Comparison of ENCODE assay signal across 8 mouse cellular contexts in genomic region chr13:24279762-24280438, GRCm38 (mm10). TPM values are rescaled to one million over a fixed set of nuclear protein-coding genes. Genes with fewer than 3 reads are reported as not detected.
DNase-seq lines count a peak whose midpoint lies in the region; ATAC-seq lines count a peak whose summit lies in the region.

No protein-coding gene starts in this region.

- H3K9ac ChIP-seq in heart, embryonic 14.5 days (ENCODE audit: low read length) = peak overlapping the region; percentile 71
- H3K9ac ChIP-seq in midbrain, embryonic 14.5 days (replicated peaks; ENCODE audit: low read length) = peak overlapping the region; percentile 88

- H3K4me2 ChIP-seq in heart, embryonic 14.5 days (ENCODE audit: low read length) = peak overlapping the region; percentile 99
- H3K4me2 ChIP-seq in midbrain, embryonic 14.5 days (ENCODE audit: low read length) = peak overlapping the region; percentile 93

- no peaks in the 10 kb centered on the region for H3K9me3 ChIP-seq in heart, embryonic 10.5 days
- H3K9me3 ChIP-seq in heart, embryonic 14.5 days (ENCODE audit: control insufficient read depth, low read length) = no peaks in the 10 kb centered on the region
- H3K9me3 ChIP-seq in midbrain, embryonic 14.5 days (ENCODE audit: control insufficient read depth, low read length) = no peaks in the 10 kb centered on the region

- ATAC-seq in heart, embryonic 14.5 days (ENCODE audit: insufficient number of reproducible peaks, insufficient read depth, low FRiP score, low read depth) = no peak
- ATAC-seq in midbrain, embryonic 14.5 days (ENCODE audit: low FRiP score, low TSS enrichment) = no peak; the same call in 1 of the 2 replicates

- DNase-seq in heart, embryonic 10.5 days (ENCODE audit: low spot score) = no peak
- DNase-seq in heart, adult 8-10 months (ENCODE audit: low spot score) = no peak
- DNase-seq in cerebellum, adult 9-11 months = peak; percentile 61
- peak; percentile 66 to 83 for DNase-seq in kidney, postnatal 36 days
- peak; percentile 39 for DNase-seq in midbrain, embryonic 14.5 days
- no peak for DNase-seq in frontal cortex, adult 2 months (ENCODE audit: extremely low spot score in 1 of 2, low spot score in 1 of 2)
- no peak for DNase-seq in urinary bladder, postnatal 4 days (ENCODE audit: low spot score in 2 of 2)

- H3K4me1 ChIP-seq in heart, embryonic 10.5 days = peaks cover 17% of the 10 kb centered on the region
- H3K4me1 ChIP-seq in heart, embryonic 14.5 days (ENCODE audit: control insufficient read depth in 2 of 2, insufficient read depth in 2 of 2, low read length in 2 of 2) = peaks cover 0 to 7% of the 10 kb centered on the region in 2 experiments; a peak in 2 of 4 replicates
- H3K4me1 ChIP-seq in midbrain, embryonic 14.5 days (ENCODE audit: control insufficient read depth, insufficient read depth, low read length) = peaks cover 15% of the 10 kb centered on the region

- H3K4me3 ChIP-seq in heart, embryonic 10.5 days = peak overlapping the region; percentile 83
- H3K4me3 ChIP-seq in heart, embryonic 14.5 days (ENCODE audit: control insufficient read depth in 1 of 2, insufficient read depth in 1 of 2, low read depth in 1 of 2, low read length in 2 of 2) = peak overlapping the region; percentile 65 to 77
- peak overlapping the region; percentile 73 for H3K4me3 ChIP-seq in midbrain, embryonic 14.5 days (replicated peaks; ENCODE audit: low read depth, low read length)

- H3K27me3 ChIP-seq in heart, embryonic 10.5 days (ENCODE audit: insufficient read depth, poor library complexity, severe bottlenecking) = peaks cover 41% of the 10 kb centered on the region
- H3K27me3 ChIP-seq in heart, embryonic 14.5 days (ENCODE audit: control insufficient read depth, insufficient read depth, low read length) = peaks cover 16% of the 10 kb centered on the region
- H3K27me3 ChIP-seq in midbrain, embryonic 14.5 days (ENCODE audit: control insufficient read depth, insufficient read depth, low read length) = peaks cover 3% of the 10 kb centered on the region; the same call in 1 of the 2 replicates

- peak overlapping the region; percentile 90 for H3K27ac ChIP-seq in heart, embryonic 10.5 days
- no peak overlapping the region for H3K27ac ChIP-seq in heart, embryonic 14.5 days (replicated peaks in 1 of 2; ENCODE audit: control insufficient read depth in 1 of 2, insufficient read depth in 1 of 2, low read depth in 2 of 2, low read length in 2 of 2)
- H3K27ac ChIP-seq in midbrain, embryonic 14.5 days (replicated peaks; ENCODE audit: low read depth, low read length) = peak overlapping the region; percentile 96

- 1% methylated on average over 19 of the region's 21 CpGs for WGBS in heart, embryonic 10.5 days
- 2% methylated on average over 21 of the region's 21 CpGs for WGBS in heart, embryonic 14.5 days
- under 1% methylated on average over 21 of the region's 21 CpGs for WGBS in midbrain, embryonic 14.5 days

- H3K36me3 ChIP-seq in heart, embryonic 10.5 days = no peaks in the 10 kb centered on the region
- H3K36me3 ChIP-seq in heart, embryonic 14.5 days (ENCODE audit: control insufficient read depth, insufficient read depth, low read length) = no peaks in the 10 kb centered on the region
- H3K36me3 ChIP-seq in midbrain, embryonic 14.5 days (ENCODE audit: control insufficient read depth, insufficient read depth, low read length) = no peaks in the 10 kb centered on the region

RNA-seq across cellular contexts. Expression of gene Carmil1, which starts 0.7 kb away (rescaled TPM):
- 13.5 and 21.8 TPM in 2 replicates for polyA plus RNA-seq in heart, embryonic 10.5 days (2016; fragmentation: Nextera tagmentation; extraction: Ambion mirVana)
- 1 to 10 TPM; 5.1 to 9.4 (median 7.1) TPM for total RNA-seq in heart, adult 8-10 months (2022)
- polyA plus RNA-seq in heart, embryonic 14.5 days (2014; fragmentation: Nextera tagmentation; extraction: Ambion mirVana) = 6.3 and 7.5 TPM in 2 replicates
- 29.4 and 32.3 TPM in 2 replicates for polyA plus RNA-seq in midbrain, embryonic 14.5 days (2014; fragmentation: Nextera tagmentation; extraction: Ambion mirVana)
- polyA plus RNA-seq in frontal cortex, adult 2 months (2012; rRNA removed) = 36.1 and 37.7 TPM in 2 replicates

RNA-seq across cellular contexts. Expression of gene Cmah, which starts 47.3 kb away (rescaled TPM):
- 0.21 and 0.39 TPM in 2 replicates for polyA plus RNA-seq in heart, embryonic 10.5 days (2016; fragmentation: Nextera tagmentation; extraction: Ambion mirVana)
- 1 to 10 TPM; 2.6 to 4.1 (median 3.3) TPM for total RNA-seq in heart, adult 8-10 months (2022)
- polyA plus RNA-seq in heart, embryonic 14.5 days (2014; fragmentation: Nextera tagmentation; extraction: Ambion mirVana) = 0.28 and 0.30 TPM in 2 replicates
- 0.14 TPM in 1 of 2 replicates, not detected in the other for polyA plus RNA-seq in midbrain, embryonic 14.5 days (2014; fragmentation: Nextera tagmentation; extraction: Ambion mirVana)
- 0.10 and 0.11 TPM in 2 replicates for polyA plus RNA-seq in frontal cortex, adult 2 months (2012; rRNA removed)

Comparison
In these comparisons a context has a peak if more than half of its experiments do, and no peak if none do; other contexts are left out.
1. H3K27ac ChIP-seq: peak in heart, embryonic 10.5 days (single experiment) and midbrain, embryonic 14.5 days (single experiment); none in heart, embryonic 14.5 days (0 of 2).
2. DNase-seq: peak in cerebellum, adult 9-11 months (single experiment), kidney, postnatal 36 days (2 of 2) and midbrain, embryonic 14.5 days (single experiment); none in heart, embryonic 10.5 days (single experiment), heart, adult 8-10 months (single experiment), frontal cortex, adult 2 months (0 of 2) and urinary bladder, postnatal 4 days (0 of 2).
3. Peak in every context shown above with its lines, with median percentiles within 50 percentile points of each other: H3K4me3 ChIP-seq.